Mouse (Mus musculus): ENCODE measurements around the gene Best2.

DNA sequence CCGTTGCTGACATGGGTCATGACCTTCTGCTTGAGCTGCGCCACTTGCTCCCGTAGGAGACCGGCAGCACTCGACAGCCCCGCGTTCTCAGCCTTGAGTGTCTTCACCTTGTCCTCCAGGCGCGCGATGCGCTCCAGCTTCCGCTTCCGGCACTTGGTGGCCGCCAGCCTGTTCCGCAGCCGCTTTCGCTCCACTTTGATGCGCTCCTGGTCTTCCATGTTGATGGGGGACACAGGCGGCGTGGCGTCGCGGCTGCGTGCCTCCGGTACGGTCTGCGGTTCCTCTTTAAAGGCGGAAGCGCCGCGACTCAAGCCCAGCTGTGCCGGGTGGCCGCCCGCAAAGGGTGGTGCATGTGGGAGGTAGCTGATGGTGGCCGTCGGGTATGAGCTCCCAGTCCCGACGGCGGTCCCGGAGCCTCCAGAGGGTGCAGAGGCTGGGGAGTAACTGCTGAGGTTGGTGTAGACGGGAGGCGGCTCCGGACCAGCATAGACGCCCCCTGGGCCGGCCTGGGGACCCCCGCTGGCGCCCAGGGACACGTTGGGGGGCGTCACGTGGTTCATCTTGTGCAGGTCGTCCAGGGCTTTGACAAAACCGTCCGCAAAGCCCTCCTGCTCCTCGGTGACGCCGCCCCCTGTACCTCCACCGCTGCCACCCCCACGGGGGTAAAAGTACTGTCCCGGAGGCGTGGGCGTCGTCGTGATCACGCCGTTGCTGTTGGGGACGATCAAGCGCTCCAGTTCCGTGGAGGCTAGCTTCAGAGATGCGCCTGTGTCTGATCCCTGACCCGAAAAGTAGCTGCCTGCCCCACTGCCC lies 36.7 kb downstream of the Best2 start:
- no peak for TF ChIP-seq CTCF (IDR thresholded peaks at IDR 0.05; ENCODE audit: low read depth)
- TF ChIP-seq EP300 (IDR thresholded peaks at IDR 0.05; ENCODE audit: low read depth): no peak

All from liver, embryonic 14.5 days (tissue).